Comparison of ENCODE assay signal across 11 mouse cellular contexts in genomic region chr9:21010939-21011541, GRCm38 (mm10). TPM values are rescaled to one million over a fixed set of nuclear protein-coding genes. Genes with fewer than 3 reads are reported as not detected.
A peak's percentile ranks its signal among the peaks of the same experiment; 100 is the strongest.
DNase-seq lines count a peak whose midpoint lies in the region; ATAC-seq and TF ChIP-seq lines count a peak whose summit lies in the region.
"Not testable (repeated sequence)": the region's sequence is repeated elsewhere in the genome, so short reads cannot be mapped to it uniquely, and the experiment has no call there.
"Had no signal": no experiment of that assay in that cellular context is flagged by ENCODE, and none has a peak within 500 bp of the region (broad histone marks: within the 10 kb centered on the region; RNA-seq: fewer than 3 reads in every experiment).

No protein-coding gene starts in this region.

- not testable (repeated sequence) for H3K9me3 ChIP-seq in MEL (replicated peaks; ENCODE audit: insufficient read depth, low read length); heart, postnatal 0 days (replicated peaks; ENCODE audit: control insufficient read depth, low read length); liver, embryonic 13.5 days (replicated peaks); lung, embryonic 15.5 days; stomach, embryonic 16.5 days (replicated peaks; ENCODE audit: control insufficient read depth, low read length)

- TF ChIP-seq RAD21 in MEL (IDR thresholded peaks at IDR 0.05; ENCODE audit: low read depth, low read length), result not testable (repeated sequence)

- intact Hi-C loops in heart, adult 2 months (cut with DNase I), result not testable (repeated sequence)

- TF ChIP-seq POLR2A in MEL (IDR thresholded peaks at IDR 0.05; ENCODE audit: control insufficient read depth in 1 of 2, insufficient read depth in 1 of 2, low read depth in 1 of 2, low read length in 2 of 2, poor library complexity in 1 of 2); heart, adult 2 months (IDR thresholded peaks at IDR 0.05; ENCODE audit: insufficient read depth, low read depth, low read length): not testable (repeated sequence)

- H3K79me2 ChIP-seq in MEL (ENCODE audit: control insufficient read depth, insufficient read depth, low read length, poor library complexity); heart, adult 2 months (replicated peaks; ENCODE audit: control insufficient read depth, insufficient read depth, low read length): not testable (repeated sequence)

- DNase-seq in 416B (ENCODE audit: low read depth), result peak; percentile 51
- peak; percentile 72 for DNase-seq in MEL (ENCODE audit: low read depth, low spot score)
- DNase-seq in heart, adult 2 months; heart, postnatal 0 days (ENCODE audit: low spot score); liver, embryonic 13.5 days: not testable (repeated sequence)

- H3K27ac ChIP-seq in MEL (ENCODE audit: control insufficient read depth, low read depth, low read length), result peak overlapping the region; percentile 61
- peak overlapping the region; percentile 84 for H3K27ac ChIP-seq in heart, adult 2 months
- peak overlapping the region; percentile 75 for H3K27ac ChIP-seq in heart, postnatal 0 days (ENCODE audit: low read depth)
- H3K27ac ChIP-seq in liver, embryonic 13.5 days, result peak overlapping the region; percentile 43; the same call in 1 of the 2 replicates
- peak overlapping the region; percentile 79; the same call in 1 of the 2 replicates for H3K27ac ChIP-seq in lung, embryonic 15.5 days
- peak overlapping the region; percentile 84; the same call in 1 of the 2 replicates for H3K27ac ChIP-seq in stomach, embryonic 16.5 days (ENCODE audit: low read length)

- TF ChIP-seq EP300 in MEL (IDR thresholded peaks at IDR 0.05; ENCODE audit: low read depth in 1 of 2, low read length in 2 of 2); heart, adult 2 months (IDR thresholded peaks at IDR 0.05; ENCODE audit: insufficient read depth, low read depth, low read length); heart, postnatal 0 days (IDR thresholded peaks at IDR 0.05; ENCODE audit: low read depth): not testable (repeated sequence)

- not testable (repeated sequence) for H3K4me3 ChIP-seq in MEL (ENCODE audit: control insufficient read depth in 1 of 2, insufficient read depth in 1 of 2, low read depth in 2 of 2, low read length in 2 of 2); heart, adult 2 months; heart, postnatal 0 days (ENCODE audit: low read depth, low read length); liver, embryonic 13.5 days (replicated peaks); lung, embryonic 15.5 days; stomach, embryonic 16.5 days (replicated peaks; ENCODE audit: low read length)

- not testable (repeated sequence) for H3K27me3 ChIP-seq in MEL (ENCODE audit: control insufficient read depth in 1 of 2, insufficient read depth in 2 of 2, low read length in 2 of 2); heart, adult 2 months (ENCODE audit: control insufficient read depth, insufficient read depth, low read length); lung, embryonic 15.5 days; stomach, embryonic 16.5 days (ENCODE audit: control insufficient read depth, insufficient read depth, low read length)
- H3K27me3 ChIP-seq in heart, postnatal 0 days (ENCODE audit: control insufficient read depth, insufficient read depth, low read length), result peaks cover 12% of the 10 kb centered on the region; the same call in 1 of the 2 replicates
- peaks cover 23% of the 10 kb centered on the region for H3K27me3 ChIP-seq in liver, embryonic 13.5 days

- ATAC-seq in heart, postnatal 0 days (ENCODE audit: insufficient read depth, low read depth); liver, embryonic 13.5 days (ENCODE audit: low read depth); lung, embryonic 15.5 days (ENCODE audit: borderline replicate concordance, extremely low read depth, low FRiP score, low TSS enrichment); stomach, embryonic 16.5 days (ENCODE audit: insufficient read depth, low FRiP score): not testable (repeated sequence)

- peaks cover 10 to 36% of the 10 kb centered on the region in 2 experiments for H3K4me1 ChIP-seq in MEL (ENCODE audit: control insufficient read depth in 1 of 2, insufficient read depth in 2 of 2, low read length in 2 of 2)
- H3K4me1 ChIP-seq in heart, adult 2 months (ENCODE audit: control insufficient read depth, insufficient read depth, low read length); heart, postnatal 0 days (ENCODE audit: control insufficient read depth, insufficient read depth): not testable (repeated sequence)
- H3K4me1 ChIP-seq in liver, embryonic 13.5 days (replicated peaks), result peaks cover 40% of the 10 kb centered on the region
- peaks cover 35% of the 10 kb centered on the region for H3K4me1 ChIP-seq in lung, embryonic 15.5 days
- peaks cover 14% of the 10 kb centered on the region for H3K4me1 ChIP-seq in stomach, embryonic 16.5 days (ENCODE audit: control insufficient read depth, insufficient read depth, low read length)

- not testable (repeated sequence) for H3K9ac ChIP-seq in MEL (ENCODE audit: control insufficient read depth, low read depth, low read length, poor library complexity, severe bottlenecking); heart, adult 2 months (ENCODE audit: low read depth, low read length); heart, postnatal 0 days (replicated peaks; ENCODE audit: low read depth, low read length); liver, embryonic 13.5 days; lung, embryonic 15.5 days; stomach, embryonic 16.5 days (ENCODE audit: low read length)

- not testable (repeated sequence) for TF ChIP-seq CTCF in MEL (IDR thresholded peaks at IDR 0.05 in 2 of 3, conservative IDR thresholded peaks at IDR 0.05 in 1 of 3; ENCODE audit: control insufficient read depth in 1 of 3, insufficient read depth in 1 of 3, low read depth in 2 of 3, low read length in 3 of 3, poor library complexity in 1 of 3, severe bottlenecking in 1 of 3); heart, postnatal 0 days (IDR thresholded peaks at IDR 0.05; ENCODE audit: low read depth)
- 0 out of 2 replicates have a peak, but pooled peaks have one; percentile 8 for TF ChIP-seq CTCF in heart, adult 2 months (IDR thresholded peaks at IDR 0.05)

- 70% methylated on average over 9 of the region's 9 CpGs for WGBS in heart, adult 2 months
- 69% methylated on average over 9 of the region's 9 CpGs for WGBS in heart, postnatal 0 days
- 66% methylated on average over 9 of the region's 9 CpGs for WGBS in liver, embryonic 13.5 days (ENCODE audit: insufficient replicate concordance)
- 62% methylated on average over 9 of the region's 9 CpGs for WGBS in lung, embryonic 15.5 days
- WGBS in stomach, embryonic 16.5 days, result 69% methylated on average over 9 of the region's 9 CpGs

- peaks cover 0 to 22% of the 10 kb centered on the region in 2 experiments; a peak in 3 of 4 replicates for H3K36me3 ChIP-seq in MEL (ENCODE audit: control insufficient read depth in 1 of 2, insufficient read depth in 2 of 2, low read length in 2 of 2)
- not testable (repeated sequence) for H3K36me3 ChIP-seq in heart, adult 2 months (ENCODE audit: control insufficient read depth, insufficient read depth, low read length); stomach, embryonic 16.5 days (ENCODE audit: control insufficient read depth, insufficient read depth, low read length)
- peaks cover 31% of the 10 kb centered on the region for H3K36me3 ChIP-seq in heart, postnatal 0 days (replicated peaks; ENCODE audit: control insufficient read depth, insufficient read depth, low read length)
- peaks cover 31% of the 10 kb centered on the region for H3K36me3 ChIP-seq in liver, embryonic 13.5 days
- peaks cover 29% of the 10 kb centered on the region for H3K36me3 ChIP-seq in lung, embryonic 15.5 days

- H3K4me2 ChIP-seq in heart, postnatal 0 days (ENCODE audit: low read depth, low read length); liver, embryonic 13.5 days; lung, embryonic 15.5 days; stomach, embryonic 16.5 days (ENCODE audit: low read depth, low read length): not testable (repeated sequence)

RNA-seq across cellular contexts. Expression of gene Icam1, which starts 4.7 kb away (rescaled TPM):
- 24.4 and 26.0 TPM in 2 replicates for total RNA-seq in MEL (2012; rRNA removed)
- polyA plus RNA-seq in MEL (2012; ENCODE audit: insufficient read depth in 1 of 2, insufficient read length in 2 of 2, low read depth in 1 of 2, low replicate concordance in 2 of 2, missing spikeins in 1 of 2), result 10 to 100 TPM in 1 of 2 experiments, not detected in 1; 31.0 TPM
- total RNA-seq in heart, adult 2 months (2021), result 1 to 10 TPM; 7.6 to 9.2 TPM
- polyA plus RNA-seq in heart, adult 2 months (2012; rRNA removed), result 12.4 and 15.3 TPM in 2 replicates
- 16.2 and 19.1 TPM in 2 replicates for total RNA-seq in heart, postnatal 0 days (2014; rRNA removed; ENCODE audit: low replicate concordance)
- polyA plus RNA-seq in heart, postnatal 0 days (2015; fragmentation: Nextera tagmentation; extraction: Ambion mirVana), result 9.0 and 10.6 TPM in 2 replicates
- 9.6 and 9.7 TPM in 2 replicates for polyA plus RNA-seq in liver, embryonic 13.5 days (2015; fragmentation: Nextera tagmentation; extraction: Ambion mirVana)
- 55.1 and 57.5 TPM in 2 replicates for polyA plus RNA-seq in lung, embryonic 15.5 days (2015; fragmentation: Nextera tagmentation; extraction: Ambion mirVana)
- 15.0 and 16.3 TPM in 2 replicates for polyA plus RNA-seq in stomach, embryonic 16.5 days (2015; fragmentation: Nextera tagmentation; extraction: Ambion mirVana)

RNA-seq across cellular contexts. Expression of gene Mrpl4, which starts 8.5 kb away (rescaled TPM):
- total RNA-seq in MEL (2012; rRNA removed), result 280 and 282 TPM in 2 replicates
- 100 to 1,000 TPM in 1 of 2 experiments, not detected in 1; 474 TPM for polyA plus RNA-seq in MEL (2012; ENCODE audit: insufficient read depth in 1 of 2, insufficient read length in 2 of 2, low read depth in 1 of 2, low replicate concordance in 2 of 2, missing spikeins in 1 of 2)
- total RNA-seq in heart, adult 2 months (2021), result 100 to 1,000 TPM; 124 to 130 TPM
- 173 and 226 TPM in 2 replicates for polyA plus RNA-seq in heart, adult 2 months (2012; rRNA removed)
- 239 and 285 TPM in 2 replicates for total RNA-seq in heart, postnatal 0 days (2014; rRNA removed; ENCODE audit: low replicate concordance)
- polyA plus RNA-seq in heart, postnatal 0 days (2015; fragmentation: Nextera tagmentation; extraction: Ambion mirVana), result 193 and 195 TPM in 2 replicates
- 81.2 and 84.0 TPM in 2 replicates for polyA plus RNA-seq in liver, embryonic 13.5 days (2015; fragmentation: Nextera tagmentation; extraction: Ambion mirVana)
- 157 and 160 TPM in 2 replicates for polyA plus RNA-seq in lung, embryonic 15.5 days (2015; fragmentation: Nextera tagmentation; extraction: Ambion mirVana)
- 131 and 141 TPM in 2 replicates for polyA plus RNA-seq in stomach, embryonic 16.5 days (2015; fragmentation: Nextera tagmentation; extraction: Ambion mirVana)

RNA-seq across cellular contexts. Expression of gene Icam4, which starts 18.1 kb away (rescaled TPM):
- 259 and 260 TPM in 2 replicates for total RNA-seq in MEL (2012; rRNA removed)
- polyA plus RNA-seq in MEL (2012; ENCODE audit: insufficient read depth in 1 of 2, insufficient read length in 2 of 2, low read depth in 1 of 2, low replicate concordance in 2 of 2, missing spikeins in 1 of 2), result 100 to 1,000 TPM; 193 to 268 TPM
- 1 to 10 TPM in 1 of 2 experiments, under 1 TPM in 1; 0.84 to 1.0 TPM for total RNA-seq in heart, adult 2 months (2021)
- 0.70 and 1.4 TPM in 2 replicates for polyA plus RNA-seq in heart, adult 2 months (2012; rRNA removed)
- total RNA-seq in heart, postnatal 0 days (2014; rRNA removed; ENCODE audit: low replicate concordance), result 2.4 TPM in 1 of 2 replicates, not detected in the other
- polyA plus RNA-seq in heart, postnatal 0 days (2015; fragmentation: Nextera tagmentation; extraction: Ambion mirVana), result 1.3 and 1.6 TPM in 2 replicates
- 244 and 254 TPM in 2 replicates for polyA plus RNA-seq in liver, embryonic 13.5 days (2015; fragmentation: Nextera tagmentation; extraction: Ambion mirVana)
- polyA plus RNA-seq in lung, embryonic 15.5 days (2015; fragmentation: Nextera tagmentation; extraction: Ambion mirVana), result 2.4 and 2.9 TPM in 2 replicates
- 5.9 and 8.6 TPM in 2 replicates for polyA plus RNA-seq in stomach, embryonic 16.5 days (2015; fragmentation: Nextera tagmentation; extraction: Ambion mirVana)
- polyA plus RNA-seq: forebrain, embryonic 16.5 days had no signal

RNA-seq across cellular contexts. Expression of gene Icam5, which starts 20.8 kb away (rescaled TPM):
- 4.8 TPM in 2 replicates for total RNA-seq in MEL (2012; rRNA removed)
- 1 to 10 TPM in 1 of 2 experiments, not detected in 1; 9.5 TPM for polyA plus RNA-seq in MEL (2012; ENCODE audit: insufficient read depth in 1 of 2, insufficient read length in 2 of 2, low read depth in 1 of 2, low replicate concordance in 2 of 2, missing spikeins in 1 of 2)
- total RNA-seq in heart, adult 2 months (2021), result not detected
- 0.06 and 0.08 TPM in 2 replicates for polyA plus RNA-seq in heart, adult 2 months (2012; rRNA removed)
- not detected in 2 replicates for total RNA-seq in heart, postnatal 0 days (2014; rRNA removed; ENCODE audit: low replicate concordance)
- polyA plus RNA-seq in heart, postnatal 0 days (2015; fragmentation: Nextera tagmentation; extraction: Ambion mirVana), result 0.04 TPM in 1 of 2 replicates, not detected in the other
- polyA plus RNA-seq in liver, embryonic 13.5 days (2015; fragmentation: Nextera tagmentation; extraction: Ambion mirVana), result 0.21 and 0.29 TPM in 2 replicates
- polyA plus RNA-seq in lung, embryonic 15.5 days (2015; fragmentation: Nextera tagmentation; extraction: Ambion mirVana), result 0.17 and 0.23 TPM in 2 replicates
- polyA plus RNA-seq in stomach, embryonic 16.5 days (2015; fragmentation: Nextera tagmentation; extraction: Ambion mirVana), result 0.14 and 0.15 TPM in 2 replicates
- total RNA-seq: heart, postnatal 25 days had no signal
- polyA plus RNA-seq: activated CD4-positive, CD25-positive, alpha-beta regulatory T cell, adult 4 months; heart, embryonic 14.5 days had no signal

RNA-seq across cellular contexts. Expression of gene S1pr2, which starts 34.5 kb away (rescaled TPM):
- total RNA-seq in MEL (2012; rRNA removed), result 6.4 and 6.6 TPM in 2 replicates
- polyA plus RNA-seq in MEL (2012; ENCODE audit: insufficient read depth in 1 of 2, insufficient read length in 2 of 2, low read depth in 1 of 2, low replicate concordance in 2 of 2, missing spikeins in 1 of 2), result 10 to 100 TPM in 1 of 2 experiments, not detected in 1; 27.4 TPM
- total RNA-seq in heart, adult 2 months (2021), result 1 to 10 TPM; 2.8 to 3.2 TPM
- 4.2 and 6.1 TPM in 2 replicates for polyA plus RNA-seq in heart, adult 2 months (2012; rRNA removed)
- total RNA-seq in heart, postnatal 0 days (2014; rRNA removed; ENCODE audit: low replicate concordance), result 6.9 and 7.4 TPM in 2 replicates
- 8.5 and 8.6 TPM in 2 replicates for polyA plus RNA-seq in heart, postnatal 0 days (2015; fragmentation: Nextera tagmentation; extraction: Ambion mirVana)
- polyA plus RNA-seq in liver, embryonic 13.5 days (2015; fragmentation: Nextera tagmentation; extraction: Ambion mirVana), result 4.7 and 4.8 TPM in 2 replicates
- polyA plus RNA-seq in lung, embryonic 15.5 days (2015; fragmentation: Nextera tagmentation; extraction: Ambion mirVana), result 63.4 and 65.2 TPM in 2 replicates
- polyA plus RNA-seq in stomach, embryonic 16.5 days (2015; fragmentation: Nextera tagmentation; extraction: Ambion mirVana), result 38.2 and 39.9 TPM in 2 replicates

Comparison
In these comparisons a context has a peak if more than half of its experiments do, and no peak if none do; other contexts are left out.
1. RNA of gene Icam4, which starts 18.1 kb away (polyA plus RNA-seq): 193 to 268 TPM in MEL and 244 to 254 TPM in liver, embryonic 13.5 days; 5.9 to 8.6 TPM in stomach, embryonic 16.5 days, 2.4 to 2.9 TPM in lung, embryonic 15.5 days, 1.3 to 1.6 TPM in heart, postnatal 0 days and 0.70 to 1.4 TPM in heart, adult 2 months; every median in the first group is over 10 times any median in the second.
2. Peak in every context shown above with its lines, with median percentiles within 50 percentile points of each other: H3K27ac ChIP-seq.